Mouse (Mus musculus): ENCODE measurements around the gene Zdhhc14.

- no peak for TF ChIP-seq POLR2AphosphoS2 (IDR thresholded peaks at IDR 0.05; ENCODE audit: low read depth, low read length)
- no peak for TF ChIP-seq ZKSCAN1 (IDR thresholded peaks at IDR 0.05; ENCODE audit: borderline replicate concordance, low read depth, low read length)
- TF ChIP-seq MEF2A (IDR thresholded peaks at IDR 0.05; ENCODE audit: borderline replicate concordance, low read depth, low read length) = no peak
These were observed 57.1 kb downstream of the Zdhhc14 start for GRCm38 (mm10) chr17:5549460-5549859.

Measured in CH12.LX (cell line).